ENCODE assay signal across 22 mouse cellular contexts in genomic region chr9:93252146-93252545, GRCm38 (mm10).
DNase-seq lines count a peak whose midpoint lies in the region; ATAC-seq and TF ChIP-seq lines count a peak whose summit lies in the region.
"Had no signal": no experiment of that assay in that cellular context is flagged by ENCODE, and none has a peak within 500 bp of the region (broad histone marks: within the 10 kb centered on the region; RNA-seq: fewer than 3 reads in every experiment).

No protein-coding gene starts in this region.

- TF ChIP-seq POLR2A in liver, adult 2 months (IDR thresholded peaks at IDR 0.05; ENCODE audit: extremely low read depth, insufficient read depth, low read length) = no peak

- H3K9me3 ChIP-seq in liver, embryonic 11.5 days (ENCODE audit: control insufficient read depth, low read length) = no peaks in the 10 kb centered on the region
- no peaks in the 10 kb centered on the region for H3K9me3 ChIP-seq in intestine, embryonic 15.5 days
- no peaks in the 10 kb centered on the region for H3K9me3 ChIP-seq in intestine, embryonic 16.5 days (ENCODE audit: control insufficient read depth, low read length)
- no peaks in the 10 kb centered on the region for H3K9me3 ChIP-seq in forebrain, embryonic 15.5 days
- H3K9me3 ChIP-seq: embryonic facial prominence, embryonic 13.5 days; embryonic facial prominence, embryonic 15.5 days; forebrain, embryonic 10.5 days; forebrain, embryonic 12.5 days had no signal

- no peak overlapping the region for H3K27ac ChIP-seq in liver, adult 2 months (replicated peaks; ENCODE audit: insufficient read depth, low read depth, low read length)
- H3K27ac ChIP-seq in liver, embryonic 11.5 days (ENCODE audit: low read depth, low read length) = no peak overlapping the region
- no peak overlapping the region for H3K27ac ChIP-seq in intestine, embryonic 15.5 days
- no peak overlapping the region for H3K27ac ChIP-seq in intestine, embryonic 16.5 days (ENCODE audit: low read length)
- H3K27ac ChIP-seq in forebrain, embryonic 15.5 days (replicated peaks) = no peak overlapping the region
- H3K27ac ChIP-seq: embryonic facial prominence, embryonic 13.5 days; embryonic facial prominence, embryonic 15.5 days; forebrain, embryonic 10.5 days; forebrain, embryonic 12.5 days had no signal

- ATAC-seq in liver, embryonic 11.5 days (replicated peaks; ENCODE audit: low FRiP score) = no peak
- peak; percentile 86 for ATAC-seq in intestine, embryonic 15.5 days
- ATAC-seq in intestine, embryonic 16.5 days = peak; percentile 94
- ATAC-seq in forebrain, embryonic 15.5 days (replicated peaks) = no peak
- ATAC-seq: forebrain, embryonic 14.5 days had no signal

- H3K36me3 ChIP-seq in liver, adult 2 months (ENCODE audit: control insufficient read depth, insufficient read depth, low read length) = no peaks in the 10 kb centered on the region
- no peaks in the 10 kb centered on the region for H3K36me3 ChIP-seq in liver, embryonic 11.5 days (ENCODE audit: control insufficient read depth, insufficient read depth, low read length)
- H3K36me3 ChIP-seq in intestine, embryonic 15.5 days = no peaks in the 10 kb centered on the region
- H3K36me3 ChIP-seq in intestine, embryonic 16.5 days (ENCODE audit: control insufficient read depth, insufficient read depth, low read length) = no peaks in the 10 kb centered on the region
- H3K36me3 ChIP-seq in forebrain, embryonic 15.5 days = no peaks in the 10 kb centered on the region
- H3K36me3 ChIP-seq: embryonic facial prominence, embryonic 13.5 days; embryonic facial prominence, embryonic 15.5 days; forebrain, embryonic 10.5 days; forebrain, embryonic 12.5 days had no signal

- H3K79me2 ChIP-seq in liver, adult 2 months (ENCODE audit: control insufficient read depth, insufficient read depth, low read length) = no peaks in the 10 kb centered on the region

- H3K27me3 ChIP-seq in liver, adult 2 months (ENCODE audit: control insufficient read depth, insufficient read depth, low read length) = no peaks in the 10 kb centered on the region
- no peaks in the 10 kb centered on the region for H3K27me3 ChIP-seq in liver, embryonic 11.5 days (replicated peaks; ENCODE audit: control insufficient read depth, insufficient read depth, low read length)
- H3K27me3 ChIP-seq in intestine, embryonic 15.5 days (replicated peaks) = no peaks in the 10 kb centered on the region
- H3K27me3 ChIP-seq in intestine, embryonic 16.5 days (replicated peaks; ENCODE audit: control insufficient read depth, insufficient read depth, low read length) = no peaks in the 10 kb centered on the region
- H3K27me3 ChIP-seq in forebrain, embryonic 15.5 days = no peaks in the 10 kb centered on the region
- H3K27me3 ChIP-seq: embryonic facial prominence, embryonic 13.5 days; embryonic facial prominence, embryonic 15.5 days; forebrain, embryonic 12.5 days had no signal

- no peak overlapping the region for H3K4me3 ChIP-seq in liver, adult 2 months (ENCODE audit: insufficient read depth, low read depth, low read length)
- no peak overlapping the region for H3K4me3 ChIP-seq in liver, embryonic 11.5 days (ENCODE audit: low read depth, low read length)
- H3K4me3 ChIP-seq in intestine, embryonic 15.5 days (replicated peaks) = no peak overlapping the region
- H3K4me3 ChIP-seq in intestine, embryonic 16.5 days (ENCODE audit: low read length) = no peak overlapping the region
- H3K4me3 ChIP-seq in forebrain, embryonic 15.5 days = no peak overlapping the region
- H3K4me3 ChIP-seq: embryonic facial prominence, embryonic 13.5 days; embryonic facial prominence, embryonic 15.5 days; erythroblast, embryonic 14.5 days; forebrain, embryonic 10.5 days; forebrain, embryonic 12.5 days had no signal

- no peak overlapping the region for H3K9ac ChIP-seq in liver, adult 2 months (ENCODE audit: low read depth, low read length)
- no peak overlapping the region for H3K9ac ChIP-seq in liver, embryonic 11.5 days (ENCODE audit: low read depth, low read length)
- no peak overlapping the region for H3K9ac ChIP-seq in intestine, embryonic 15.5 days
- no peak overlapping the region for H3K9ac ChIP-seq in intestine, embryonic 16.5 days (ENCODE audit: low read depth, low read length)
- H3K9ac ChIP-seq in forebrain, embryonic 15.5 days (replicated peaks) = no peak overlapping the region
- H3K9ac ChIP-seq: embryonic facial prominence, embryonic 13.5 days; embryonic facial prominence, embryonic 15.5 days; forebrain, embryonic 12.5 days had no signal

- H3K4me1 ChIP-seq in liver, adult 2 months (ENCODE audit: control insufficient read depth, insufficient read depth, low read length) = no peaks in the 10 kb centered on the region
- no peaks in the 10 kb centered on the region for H3K4me1 ChIP-seq in liver, embryonic 11.5 days (replicated peaks; ENCODE audit: control insufficient read depth, insufficient read depth, low read length)
- H3K4me1 ChIP-seq in intestine, embryonic 15.5 days (replicated peaks) = no peaks in the 10 kb centered on the region
- H3K4me1 ChIP-seq in intestine, embryonic 16.5 days (ENCODE audit: control insufficient read depth, insufficient read depth, low read length) = no peaks in the 10 kb centered on the region
- H3K4me1 ChIP-seq in forebrain, embryonic 15.5 days = no peaks in the 10 kb centered on the region
- H3K4me1 ChIP-seq: embryonic facial prominence, embryonic 13.5 days; embryonic facial prominence, embryonic 15.5 days; forebrain, embryonic 10.5 days; forebrain, embryonic 12.5 days had no signal

- TF ChIP-seq CTCF in liver, adult 2 months (IDR thresholded peaks at IDR 0.05; ENCODE audit: low read depth, low read length) = no peak

- H3K4me2 ChIP-seq in liver, embryonic 11.5 days = no peak overlapping the region
- no peak overlapping the region for H3K4me2 ChIP-seq in intestine, embryonic 15.5 days (replicated peaks)
- no peak overlapping the region for H3K4me2 ChIP-seq in intestine, embryonic 16.5 days (ENCODE audit: low read depth, low read length)
- no peak overlapping the region for H3K4me2 ChIP-seq in forebrain, embryonic 15.5 days (replicated peaks)
- H3K4me2 ChIP-seq: embryonic facial prominence, embryonic 13.5 days; embryonic facial prominence, embryonic 15.5 days; forebrain, embryonic 12.5 days had no signal

- peak; percentile 2 for DNase-seq in liver, adult 2 months (ENCODE audit: extremely low read depth, low read depth, low spot score)
- no peak for DNase-seq in liver, embryonic 11.5 days (ENCODE audit: low spot score)
- DNase-seq in thymus, postnatal 36 days = no peak
- DNase-seq: adrenal gland, adult 2 months; adrenal gland, postnatal 10 days; adrenal gland, postnatal 25 days; cerebellum, adult 11 months; cerebellum, adult 18-20 months; cerebellum, adult 8-10 months; cerebellum, adult 9-11 months; cerebellum, postnatal 14 days; cerebellum, postnatal 36 days; embryo, embryonic 11 days had no signal

- 25% methylated on average over 3 of the region's 3 CpGs for WGBS in liver, adult 2 months
- WGBS in liver, embryonic 11.5 days = 64% methylated on average over 3 of the region's 3 CpGs
- 54% methylated on average over 3 of the region's 3 CpGs for WGBS in intestine, embryonic 15.5 days
- WGBS in intestine, embryonic 16.5 days = 55% methylated on average over 3 of the region's 3 CpGs
- 90% methylated on average over 3 of the region's 3 CpGs for WGBS in forebrain, embryonic 15.5 days

Comparison
In these comparisons a context has a peak if more than half of its experiments do, and no peak if none do; other contexts are left out.
1. ATAC-seq: peak in intestine, embryonic 15.5 days (single experiment) and intestine, embryonic 16.5 days (single experiment); none in liver, embryonic 11.5 days (single experiment) and forebrain, embryonic 15.5 days (single experiment).